Mouse (Mus musculus) lung, postnatal 0 days (tissue): Measurements from ENCODE around the gene Tnni3k. TPM values are rescaled to one million over a fixed set of nuclear protein-coding genes. Genes with fewer than 3 reads are reported as not detected.

Experiments
- ATAC-seq: fragments of 200-750 bp; cut with Nextera tagmentation; 2 replicates; pipeline ENCODE4 v1.8.0; 2017; ENCODE audit warnings: moderate library complexity
- DNase-seq: peaks from one replicate; pipeline ENCODE4 v3.0.0-alpha.2; 2016; ENCODE audit warnings: low spot score
- H3K27ac ChIP-seq: fragments of 300-500 bp; sonication (generic); 2 replicates; pipeline ENCODE4 v1.5.1; 2014; ENCODE audit warnings: antibody characterized with exemption, mild to moderate bottlenecking, low read length, mixed read lengths
- H3K27me3 ChIP-seq: fragments of 300-500 bp; sonication (generic); replicated peaks from 2 replicates; pipeline ENCODE4 v1.6.1; 2014; ENCODE audit warnings: low read length, mixed read lengths; ENCODE audit not compliant: insufficient read depth
- H3K36me3 ChIP-seq: fragments of 300-500 bp; sonication (generic); 2 replicates; pipeline ENCODE4 v1.6.1; 2014; ENCODE audit warnings: low read length, mixed read lengths; ENCODE audit not compliant: insufficient read depth
- H3K4me1 ChIP-seq: fragments of 300-500 bp; sonication (generic); 2 replicates; pipeline ENCODE4 v1.6.1; 2014; ENCODE audit warnings: antibody characterized with exemption, low read depth, low read length, mixed read lengths; ENCODE audit not compliant: insufficient read depth
- H3K4me2 ChIP-seq: fragments of 300-500 bp; sonication (generic); replicated peaks from 2 replicates; pipeline ENCODE4 v1.6.1; 2014; ENCODE audit warnings: low read depth, mild to moderate bottlenecking, low read length, moderate library complexity, mixed read lengths
- H3K4me3 ChIP-seq: fragments of 300-500 bp; sonication (generic); 2 replicates; pipeline ENCODE4 v1.5.1; 2014; ENCODE audit warnings: low read depth, low read length
- H3K9ac ChIP-seq: fragments of 300-500 bp; sonication (generic); replicated peaks from 2 replicates; pipeline ENCODE4 v1.6.1; 2014; ENCODE audit warnings: low read depth, mild to moderate bottlenecking
- H3K9me3 ChIP-seq: fragments of 300-500 bp; sonication (generic); 2 replicates; pipeline ENCODE4 v1.6.1; 2016; ENCODE audit warnings: low read length, mixed read lengths
- CTCF ChIP-seq: IDR thresholded peaks from 2 replicates; pipeline ENCODE4 v1.5.1; 2016; ENCODE audit warnings: antibody characterized with exemption, mild to moderate bottlenecking
- EP300 ChIP-seq: IDR thresholded peaks from 2 replicates; pipeline ENCODE4 v1.6.1; 2016; ENCODE audit warnings: antibody characterized with exemption, mild to moderate bottlenecking, control low read depth
- WGBS: fragments of 180-500 bp; shearing (Covaris S2); extraction: QIAGEN DNeasy Blood & Tissue Kit; methylation state at CpG from one replicate; pipeline ENCODE4 v1.1.7; 2014; 5-methylcytosine and 5-hydroxymethylcytosine counted together
- polyA plus RNA-seq: library from polyadenylated mRNA; unstranded; fragments of >200 nt; fragmentation: Nextera tagmentation; extraction: Ambion mirVana; gene quantifications from 2 replicates; pipeline ENCODE4 v1.2.1, GENCODE M21; 2015

Gene Tnni3k
- polyA plus RNA-seq, 1 experiment from 2014 or later, result 0.75 TPM

DNA sequence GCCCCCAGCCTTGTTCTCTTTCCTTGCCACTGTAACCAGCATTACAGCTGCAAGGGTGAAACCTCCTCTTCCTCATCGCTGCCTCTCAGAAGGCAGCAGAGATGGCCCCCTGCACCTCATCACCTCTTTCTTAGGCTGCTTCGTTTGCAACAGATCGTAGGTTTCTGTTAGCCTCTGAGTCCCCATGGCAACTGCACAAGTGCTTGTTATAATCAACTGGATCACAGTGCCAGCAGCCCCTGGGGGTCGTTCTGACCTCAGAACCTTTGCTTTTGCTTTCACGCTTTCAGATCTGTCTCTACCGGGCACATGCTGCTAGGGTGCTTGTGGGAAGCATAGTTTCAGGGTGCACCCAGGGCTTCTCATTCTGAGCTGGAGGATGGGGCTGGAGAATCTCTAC is 201.9 kb downstream of the Tnni3k start:
- 33% methylated on average over 6 of the region's 6 CpGs for WGBS
- H3K27ac ChIP-seq, result no peak overlapping the region
- H3K27me3 ChIP-seq, result no peaks in the 10 kb centered on the region
- no peak for TF ChIP-seq EP300
- no peak for TF ChIP-seq CTCF
- ATAC-seq, result no peak
- no peak overlapping the region for H3K4me3 ChIP-seq
- H3K4me2 ChIP-seq, result no peak overlapping the region
- H3K9ac ChIP-seq, result no peak overlapping the region
- H3K36me3 ChIP-seq, result no peaks in the 10 kb centered on the region
- no peaks in the 10 kb centered on the region for H3K4me1 ChIP-seq
- no peaks in the 10 kb centered on the region for H3K9me3 ChIP-seq
- DNase-seq, result no peak

DNA sequence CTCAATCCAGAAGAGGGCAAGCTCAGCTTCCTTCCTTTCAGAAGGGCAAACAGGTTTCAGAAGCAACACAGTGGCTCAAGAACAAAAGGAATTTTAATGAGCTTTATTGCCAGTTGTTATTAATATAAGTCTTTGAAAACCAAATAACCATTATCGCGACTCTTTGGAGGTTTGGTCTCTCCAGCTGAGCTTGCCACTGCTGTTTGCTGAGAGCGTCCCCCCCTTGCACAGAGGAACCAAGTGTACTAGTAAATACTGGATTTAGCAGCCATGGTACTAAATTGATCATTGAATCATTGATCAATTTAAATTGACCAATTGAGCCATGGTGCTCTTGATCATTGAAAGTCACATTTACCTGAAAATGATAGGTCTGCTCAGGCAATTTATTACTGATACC is 202.9 kb downstream of the Tnni3k start:
- no peak for DNase-seq
- no peaks in the 10 kb centered on the region for H3K9me3 ChIP-seq
- ATAC-seq, result no peak
- WGBS, result 75% methylated on average over 3 of the region's 3 CpGs
- no peak overlapping the region for H3K4me2 ChIP-seq
- no peak overlapping the region for H3K4me3 ChIP-seq
- H3K4me1 ChIP-seq, result no peaks in the 10 kb centered on the region
- no peaks in the 10 kb centered on the region for H3K36me3 ChIP-seq
- no peaks in the 10 kb centered on the region for H3K27me3 ChIP-seq
- H3K9ac ChIP-seq, result no peak overlapping the region
- TF ChIP-seq CTCF (no peak), EP300 (no peak)
- no peak overlapping the region for H3K27ac ChIP-seq

DNA sequence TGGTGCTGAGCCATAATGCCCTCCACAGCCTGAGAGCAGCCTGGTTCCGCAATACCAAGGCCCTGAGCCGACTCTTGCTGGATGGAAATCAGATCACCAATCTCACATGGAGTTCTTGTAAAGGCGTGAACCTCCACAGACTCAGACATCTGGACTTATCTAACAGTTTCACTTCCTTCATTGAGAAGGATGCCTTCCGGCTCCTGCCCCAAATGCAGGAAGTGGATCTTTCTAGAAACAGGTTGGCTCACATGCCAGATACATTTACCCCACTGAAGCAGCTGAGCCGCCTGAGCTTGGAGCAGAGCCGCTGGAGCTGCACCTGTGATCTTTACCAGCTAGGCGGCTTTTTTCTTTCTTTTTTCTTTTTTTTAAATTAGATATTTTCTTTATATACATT is 213.0 kb downstream of the Tnni3k start:
- H3K9ac ChIP-seq, result no peak overlapping the region
- DNase-seq (no peak), ATAC-seq (no peak)
- H3K9me3 ChIP-seq, result no peaks in the 10 kb centered on the region
- 86% methylated on average over 7 of the region's 7 CpGs for WGBS
- H3K4me1 ChIP-seq, result no peaks in the 10 kb centered on the region
- no peaks in the 10 kb centered on the region for H3K36me3 ChIP-seq
- no peaks in the 10 kb centered on the region for H3K27me3 ChIP-seq
- H3K4me2 ChIP-seq, result no peak overlapping the region
- no peak for TF ChIP-seq EP300
- no peak for TF ChIP-seq CTCF
- H3K4me3 ChIP-seq, result no peak overlapping the region
- H3K27ac ChIP-seq, result no peak overlapping the region

DNA sequence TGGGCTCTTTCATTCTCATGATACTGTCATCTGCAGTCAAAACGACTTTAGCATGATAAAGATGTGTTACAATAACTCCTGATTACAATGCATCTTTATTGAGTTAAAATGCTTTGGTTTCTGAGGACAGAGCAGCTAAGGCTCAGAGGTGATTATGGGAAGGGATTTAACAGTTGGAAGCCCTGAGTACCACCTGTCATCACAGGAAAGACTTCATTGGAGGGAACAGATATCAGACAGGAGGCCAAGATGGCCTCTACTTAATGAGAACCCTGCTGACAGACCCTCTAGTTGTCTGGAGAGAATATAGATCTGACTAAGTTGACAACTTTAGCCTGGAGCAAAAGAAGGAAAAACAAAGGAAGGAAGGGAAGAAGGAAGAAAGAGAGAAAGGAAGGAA is 214.1 kb downstream of the Tnni3k start:
- Histone ChIP-seq H3K4me2 (no peak overlapping the region), H3K4me3 (no peak overlapping the region), H3K27ac (no peak overlapping the region), H3K36me3 (no peaks in the 10 kb centered on the region), H3K27me3 (no peaks in the 10 kb centered on the region), H3K4me1 (no peaks in the 10 kb centered on the region), H3K9ac (no peak overlapping the region), H3K9me3 (no peaks in the 10 kb centered on the region)
- TF ChIP-seq CTCF (no peak), EP300 (no peak)
- 38% methylated on average over 1 of the region's 1 CpGs for WGBS
- DNase-seq (no peak), ATAC-seq (no peak)

DNA sequence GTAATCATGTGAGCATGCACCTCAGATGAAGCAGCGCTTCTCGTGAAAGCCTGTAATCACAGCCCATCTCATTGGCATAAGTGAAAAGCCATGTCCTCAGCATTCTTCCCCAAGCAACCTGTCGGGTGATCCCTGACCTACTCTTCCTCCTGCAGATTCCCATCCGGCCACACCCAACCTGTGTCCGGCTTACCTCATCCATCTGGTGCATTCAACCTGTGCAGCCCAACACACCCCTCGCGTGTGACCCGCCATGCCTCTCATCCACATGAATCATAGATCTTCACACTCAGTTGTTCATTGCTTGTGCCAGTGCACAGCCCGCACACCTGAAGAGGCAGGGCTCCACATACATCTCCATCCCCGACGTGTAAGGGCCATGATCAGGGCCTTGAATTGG is 217.3 kb downstream of the Tnni3k start:
- H3K27me3 ChIP-seq, result no peaks in the 10 kb centered on the region
- no peak overlapping the region for H3K4me2 ChIP-seq
- no peaks in the 10 kb centered on the region for H3K36me3 ChIP-seq
- no peak for DNase-seq
- TF ChIP-seq EP300 (no peak), CTCF (no peak)
- WGBS, result 82% methylated on average over 11 of the region's 11 CpGs
- no peak overlapping the region for H3K27ac ChIP-seq
- H3K4me1 ChIP-seq, result no peaks in the 10 kb centered on the region
- H3K9ac ChIP-seq, result no peak overlapping the region
- no peak for ATAC-seq
- no peak overlapping the region for H3K4me3 ChIP-seq
- no peaks in the 10 kb centered on the region for H3K9me3 ChIP-seq

DNA sequence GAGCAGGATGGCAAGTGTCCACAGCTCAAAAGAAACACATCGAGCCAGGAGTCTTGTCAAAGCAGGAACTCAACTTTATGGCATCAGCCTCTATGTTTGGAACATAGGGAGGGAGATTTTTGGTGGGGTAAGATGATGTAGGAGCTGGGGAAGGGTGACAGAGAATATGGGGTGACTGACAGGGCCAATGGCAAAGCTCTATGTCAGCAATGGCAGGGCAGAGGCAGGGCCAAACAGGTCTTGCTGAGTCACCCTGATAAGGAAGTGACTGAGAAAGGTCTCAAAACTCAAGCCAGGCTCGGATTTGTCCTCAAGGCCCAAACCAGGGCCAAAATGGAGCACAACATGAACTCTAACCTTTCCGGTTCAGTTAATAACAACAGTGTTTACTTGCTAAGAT is 219.1 kb downstream of the Tnni3k start:
- no peaks in the 10 kb centered on the region for H3K27me3 ChIP-seq
- H3K36me3 ChIP-seq, result no peaks in the 10 kb centered on the region
- ATAC-seq (no peak), DNase-seq (no peak)
- H3K4me2 ChIP-seq, result no peak overlapping the region
- H3K9me3 ChIP-seq, result no peaks in the 10 kb centered on the region
- no peaks in the 10 kb centered on the region for H3K4me1 ChIP-seq
- no peak overlapping the region for H3K4me3 ChIP-seq
- H3K27ac ChIP-seq, result no peak overlapping the region
- TF ChIP-seq CTCF, result no peak
- no peak for TF ChIP-seq EP300
- whole genome bisulfite sequencing, result 71% methylated on average over 3 of the region's 3 CpGs
- H3K9ac ChIP-seq, result no peak overlapping the region

DNA sequence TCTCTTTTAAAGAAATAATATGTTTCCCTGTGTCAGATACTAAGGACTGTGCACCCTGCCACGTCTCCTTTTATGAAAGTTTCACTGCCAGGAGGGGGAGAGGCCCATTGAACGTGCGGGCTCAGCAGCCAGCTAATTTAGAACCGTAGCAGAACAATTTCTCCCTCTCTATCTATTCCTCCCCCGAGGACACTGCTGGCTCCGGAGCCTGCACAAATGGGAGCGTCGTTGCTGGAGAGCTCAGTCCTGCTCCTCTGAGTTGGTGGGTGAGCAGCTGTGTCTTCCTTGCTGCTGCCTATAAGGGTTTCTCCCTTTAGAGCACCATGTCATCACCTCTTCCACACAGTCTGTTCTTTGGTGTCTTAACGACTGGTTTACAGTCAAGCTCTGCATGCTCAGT is 220.8 kb downstream of the Tnni3k start:
- Histone ChIP-seq H3K4me1 (no peaks in the 10 kb centered on the region), H3K4me3 (no peak overlapping the region), H3K27ac (no peak overlapping the region), H3K27me3 (no peaks in the 10 kb centered on the region), H3K36me3 (no peaks in the 10 kb centered on the region), H3K9ac (no peak overlapping the region), H3K9me3 (no peaks in the 10 kb centered on the region), H3K4me2 (no peak overlapping the region)
- TF ChIP-seq CTCF (no peak), EP300 (no peak)
- no peak for ATAC-seq
- no peak for DNase-seq
- whole genome bisulfite sequencing, result 72% methylated on average over 9 of the region's 9 CpGs
